Mouse (Mus musculus): ENCODE data around the gene Mettl23.

GRCm38 (mm10) chr11:116807116-116807515 lies 36.0 kb upstream of the Mettl23 start:
- TF ChIP-seq EP300 (IDR thresholded peaks at IDR 0.05; ENCODE audit: low read depth): no peak
- TF ChIP-seq CTCF (IDR thresholded peaks at IDR 0.05; ENCODE audit: low read depth): no peak

All from liver, embryonic 14.5 days (tissue).